Mouse (Mus musculus) T-helper 1 cell (primary cell): ENCODE data around the gene Gmeb2.

Source experiments
- in situ Hi-C: fragments of 300-600 bp; cut with MboI, MseI; formaldehyde crosslinking; loops from one replicate; pipeline ENCODE4 v1.15.1; 2025; ENCODE audit warnings: high pct_unique_total_duplicates

Gene Gmeb2

DNA sequence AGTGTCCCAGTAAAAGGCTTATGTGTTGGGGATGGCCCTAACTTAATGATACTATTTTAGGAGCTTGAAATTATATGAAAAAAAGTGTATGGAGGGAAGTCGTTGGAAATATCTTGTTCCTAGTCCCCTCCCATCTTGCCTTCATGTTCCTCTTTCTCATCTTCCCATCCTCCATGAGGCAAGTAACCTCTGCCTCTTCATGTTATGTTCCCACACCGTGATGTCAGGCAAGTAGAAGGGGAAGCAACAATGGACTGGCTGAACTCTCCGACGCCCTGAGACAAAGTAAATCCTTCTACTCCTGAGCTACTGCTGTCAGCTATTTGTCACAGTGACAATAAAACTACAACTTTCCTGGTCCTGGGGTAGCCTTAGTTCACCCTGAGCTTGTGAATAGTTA lies 13.2 kb downstream of the Gmeb2 start:
- in situ Hi-C loops: no loop called here

DNA sequence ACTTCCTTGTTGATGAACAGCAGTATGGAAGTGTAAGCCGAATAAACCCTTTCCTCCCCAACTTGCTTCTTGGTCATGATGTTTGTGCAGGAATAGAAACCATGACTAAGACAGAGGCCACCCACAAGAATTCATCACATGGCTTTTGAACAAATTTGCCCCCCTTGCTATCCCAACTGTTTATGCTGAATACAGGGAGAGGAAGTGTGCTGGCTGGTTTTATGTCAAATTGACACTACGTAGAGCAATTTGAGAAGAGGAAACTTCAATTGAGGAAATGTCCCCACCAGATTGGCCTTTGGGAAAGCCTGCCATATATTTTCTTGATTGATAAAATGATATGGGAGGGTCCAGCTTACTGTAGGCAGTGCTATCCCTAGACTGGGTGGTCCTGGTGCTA lies 14.0 kb downstream of the Gmeb2 start:
- in situ Hi-C loops: no loop called here

DNA sequence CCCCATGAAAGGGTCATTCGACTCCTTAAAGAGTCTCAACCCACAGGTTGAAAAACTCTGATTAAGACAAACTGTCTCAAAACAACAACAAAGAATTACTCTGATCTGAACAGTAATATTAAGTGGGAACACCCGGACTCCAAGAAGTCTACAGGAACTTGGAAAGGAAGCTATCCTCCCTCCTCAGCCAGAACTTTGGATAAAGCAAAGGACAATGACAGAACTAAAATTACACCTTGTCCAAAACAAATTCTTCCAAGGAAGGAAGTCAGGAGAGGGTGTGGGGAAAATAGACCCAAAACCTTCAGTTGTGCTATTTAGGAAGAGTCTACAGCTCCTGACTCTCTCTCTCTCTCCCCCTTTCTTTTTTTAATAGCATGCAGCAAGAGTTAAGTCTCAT lies 15.7 kb downstream of the Gmeb2 start:
- in situ Hi-C loops: no loop called here

DNA sequence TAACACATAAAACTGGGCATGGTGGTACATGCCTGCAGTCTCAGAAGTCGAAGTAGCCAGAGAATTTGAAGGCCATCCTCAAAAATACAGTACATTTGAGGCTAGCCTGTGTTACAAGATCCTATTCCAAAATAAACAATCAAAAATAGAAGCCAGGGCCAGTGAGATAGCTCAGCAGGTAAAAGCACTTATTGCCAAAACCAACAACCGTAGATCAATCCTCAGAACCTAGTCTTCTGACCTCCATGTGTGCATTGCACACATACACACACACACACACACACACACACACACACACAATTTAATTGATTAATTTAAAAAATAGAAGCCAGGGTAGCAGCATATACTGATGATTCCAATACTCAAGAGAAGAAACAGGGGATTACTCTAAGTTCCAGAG lies 21.0 kb downstream of the Gmeb2 start:
- in situ Hi-C loops: no loop called here

DNA sequence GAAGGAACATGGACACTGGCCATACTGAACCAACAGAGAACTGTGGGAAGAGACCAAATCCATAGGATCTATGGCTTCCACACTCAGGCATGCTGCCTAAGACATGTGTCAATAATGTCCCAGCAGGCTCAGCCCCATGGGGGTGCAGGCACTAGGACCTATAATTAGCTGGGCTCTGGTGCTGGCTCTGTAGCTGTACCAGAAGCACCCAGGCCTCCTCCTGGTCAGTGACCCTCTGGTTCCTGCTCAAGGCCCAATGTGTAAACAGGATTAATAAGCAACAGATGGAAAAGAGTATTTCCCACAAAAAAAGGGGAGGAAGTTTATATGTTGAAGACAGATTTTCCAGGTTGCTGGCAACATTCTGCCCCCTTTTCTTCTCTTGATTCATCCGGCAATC lies 34.6 kb downstream of the Gmeb2 start:
- in situ Hi-C loops: no loop called here

DNA sequence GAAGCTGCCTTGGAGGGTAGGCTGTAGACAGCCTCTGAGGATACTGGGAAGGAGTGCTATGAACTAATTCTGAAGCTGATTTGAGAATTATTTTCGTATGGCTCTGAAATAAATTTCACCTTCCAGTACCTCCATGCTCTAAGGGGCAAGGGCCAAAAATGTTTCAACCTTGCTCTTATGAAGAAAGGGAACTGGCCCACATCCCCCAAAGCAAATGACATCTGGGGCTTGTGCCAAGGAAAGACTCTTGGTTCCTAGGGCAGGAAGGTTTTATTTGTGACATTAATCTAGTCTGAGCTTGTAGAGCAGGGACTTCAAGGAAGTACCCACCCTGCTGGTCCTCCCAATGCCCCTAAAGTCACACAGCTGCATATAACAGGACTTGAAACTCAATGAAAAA lies 36.0 kb downstream of the Gmeb2 start:
- in situ Hi-C loops: no loop called here

DNA sequence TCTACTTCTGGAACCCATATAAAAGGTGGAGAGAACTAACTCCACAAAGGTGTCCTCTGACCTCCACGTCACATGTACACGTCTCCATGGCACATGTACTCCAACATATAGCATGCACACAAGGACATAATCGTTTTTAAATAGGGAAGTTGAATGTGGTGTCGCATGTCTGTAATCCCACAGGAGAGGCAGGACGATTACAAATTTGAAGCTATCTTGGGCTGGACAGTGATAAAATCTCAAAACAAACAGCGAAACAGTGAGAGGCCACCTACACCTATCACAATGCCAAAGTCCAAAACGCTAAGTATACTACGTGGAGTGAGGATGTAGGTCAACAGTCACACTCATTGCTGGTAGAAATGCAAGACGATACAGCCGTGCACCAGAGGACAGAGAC lies 38.6 kb downstream of the Gmeb2 start:
- in situ Hi-C loops: no loop called here

DNA sequence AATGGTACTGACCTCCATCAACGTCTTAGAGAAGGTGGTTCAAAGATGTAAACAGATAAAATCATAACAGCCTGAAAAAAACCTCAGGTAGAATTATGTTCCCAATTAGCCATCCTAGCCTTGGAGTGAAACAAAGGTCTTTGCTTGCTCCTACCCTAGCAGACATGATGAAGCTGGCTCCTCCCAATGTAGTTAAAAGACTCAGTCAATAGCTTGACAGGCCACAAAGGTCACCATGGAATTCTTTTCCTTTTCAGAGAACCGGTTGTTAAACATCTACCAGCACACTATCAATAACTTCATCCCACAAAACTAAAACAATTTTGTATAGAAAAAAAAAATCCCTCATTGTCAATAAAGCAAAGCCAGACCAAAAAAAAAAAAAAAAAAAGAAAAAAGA lies 42.8 kb downstream of the Gmeb2 start:
- in situ Hi-C loops: no loop called here

DNA sequence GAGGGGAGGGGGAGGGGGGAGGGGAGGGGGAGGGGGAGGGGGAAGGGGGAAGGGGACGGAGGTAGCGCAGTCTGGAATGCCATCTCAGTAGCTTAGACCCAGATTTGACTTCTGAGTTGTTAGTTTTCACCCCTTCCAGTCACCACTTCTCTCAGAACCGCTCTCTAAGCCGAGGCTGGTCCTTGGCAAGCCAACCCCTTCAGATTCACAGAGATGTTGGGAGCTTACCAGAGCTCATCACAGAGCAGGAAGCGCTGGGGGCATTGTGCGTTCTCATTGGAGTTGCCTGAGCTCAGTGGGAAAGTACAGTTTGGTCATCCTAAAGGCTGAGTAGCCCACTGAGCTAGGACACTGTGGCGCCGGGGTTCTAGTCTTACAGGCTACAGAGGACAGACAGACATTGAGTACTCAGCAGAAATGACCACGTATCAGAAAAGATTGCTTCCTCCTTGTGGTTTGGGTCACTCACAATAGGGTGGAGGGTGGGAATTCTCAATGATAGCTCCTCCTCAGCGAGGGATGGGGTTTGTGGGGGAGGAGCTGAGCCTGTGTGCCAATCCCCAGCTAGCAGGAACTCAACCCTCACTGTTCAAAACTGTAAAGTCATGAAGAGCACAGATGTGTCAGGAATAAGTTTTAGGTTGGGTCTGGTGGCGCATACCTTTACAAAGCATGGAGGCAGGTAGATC lies 44.0 kb downstream of the Gmeb2 start:
- in situ Hi-C loops: no loop called here

DNA sequence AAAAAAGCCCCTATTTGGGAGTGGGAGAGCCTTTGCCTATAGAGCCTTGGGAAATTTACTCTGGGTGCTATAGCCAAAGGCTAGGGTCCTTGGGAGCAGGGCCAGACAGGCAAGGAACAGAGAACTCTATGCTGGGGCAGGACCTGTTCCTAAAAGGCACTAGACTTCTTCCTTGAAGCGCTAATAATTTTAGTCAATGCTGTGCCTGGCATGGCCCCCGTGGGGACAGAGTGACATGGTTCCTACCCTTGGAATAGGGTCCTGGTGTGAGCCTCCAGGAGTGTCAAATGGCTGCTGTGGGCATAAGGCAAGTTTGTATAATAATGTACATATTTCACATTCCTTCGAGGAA lies 45.5 kb downstream of the Gmeb2 start:
- in situ Hi-C loops: no loop called here

DNA sequence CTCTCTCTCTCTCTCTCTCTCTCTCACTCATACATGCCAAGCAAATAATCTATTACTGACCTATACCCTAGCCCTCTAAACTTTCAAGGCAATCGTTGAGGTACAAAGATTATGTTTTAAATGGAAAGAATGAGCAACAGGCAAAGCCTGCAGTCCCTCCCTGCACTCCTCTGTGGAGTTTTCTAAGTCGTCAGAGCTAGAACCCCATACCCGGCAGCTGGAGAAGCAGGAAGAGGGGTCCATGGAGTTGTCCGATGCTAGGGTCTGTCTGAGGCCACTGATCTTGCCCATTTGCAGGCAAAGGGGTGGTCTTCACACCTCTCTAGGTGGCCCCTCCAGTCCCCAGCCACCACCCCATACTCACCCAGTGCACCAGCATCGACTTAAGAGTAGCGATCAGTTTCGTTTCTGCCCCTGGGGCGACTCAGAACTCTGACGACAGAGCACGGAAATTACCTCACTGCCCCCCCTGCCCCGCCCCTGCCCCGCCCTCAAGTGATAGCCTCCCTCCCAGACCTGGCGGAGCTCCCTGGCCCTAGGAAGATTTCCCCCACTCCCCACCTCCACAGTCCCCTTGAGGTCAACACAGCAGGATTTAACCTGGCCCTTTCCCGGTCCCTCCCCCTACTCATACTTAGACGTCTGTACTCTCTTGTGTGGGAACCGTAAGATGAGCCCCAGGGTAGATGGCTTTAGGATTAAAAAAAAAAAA lies 46.1 kb downstream of the Gmeb2 start, which contains the start of gene Helz2:
Gene Helz2, minus strand, starts transcription at position 426 of the 712 bp plus-strand sequence.
- in situ Hi-C loops: no loop called here

DNA sequence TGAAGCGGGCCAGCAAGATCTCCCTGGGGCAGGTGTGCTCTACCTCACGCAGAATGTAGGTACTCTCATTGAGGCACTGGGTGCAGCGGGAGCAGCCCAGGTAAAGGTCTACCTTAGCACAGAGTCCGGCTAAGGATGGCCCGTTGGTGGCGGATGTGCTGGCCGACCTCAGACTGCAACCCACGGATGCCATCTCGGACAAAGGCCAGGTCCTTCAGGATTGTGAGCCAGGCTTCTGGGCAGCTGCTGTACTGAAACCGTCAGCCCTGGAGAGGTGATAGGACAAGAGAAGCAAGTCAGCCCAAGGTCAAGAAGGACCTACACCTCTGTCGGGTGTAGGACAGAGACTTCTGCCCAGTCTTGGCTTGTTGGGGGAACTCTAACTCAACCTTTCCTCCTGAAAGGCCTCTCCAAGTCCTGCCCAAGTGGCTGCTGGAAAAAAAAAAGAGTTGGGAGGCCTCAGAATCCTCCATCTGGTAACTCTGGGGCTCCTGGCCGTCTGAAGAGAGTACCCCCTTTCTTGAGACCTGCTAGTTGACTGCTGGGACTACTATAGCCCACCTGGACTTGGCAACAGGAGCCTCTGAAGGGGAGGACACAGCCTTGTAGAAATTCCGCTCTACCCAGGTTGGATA lies 46.9 kb downstream of the Gmeb2 start:
- in situ Hi-C loops: no loop called here

DNA sequence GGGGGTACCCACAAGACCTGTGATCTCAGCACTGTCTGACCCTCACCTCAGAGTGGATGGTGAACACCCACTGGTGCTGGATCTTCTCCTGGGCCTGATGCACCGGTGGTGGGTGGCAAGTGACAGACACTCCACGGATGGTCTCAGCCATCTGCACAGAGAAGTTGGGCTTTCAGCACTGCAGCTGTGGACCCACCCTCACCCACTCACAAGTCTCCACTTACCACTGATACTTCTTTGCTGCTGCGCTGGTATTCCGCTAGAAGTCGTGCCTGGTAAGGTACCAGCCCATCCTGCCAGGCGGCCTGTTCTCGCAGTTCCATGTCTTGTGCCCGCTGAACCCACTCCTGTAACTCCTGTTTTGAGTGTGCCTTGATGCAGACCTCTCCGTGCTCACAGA lies 48.6 kb downstream of the Gmeb2 start:
- in situ Hi-C loops: no loop called here

DNA sequence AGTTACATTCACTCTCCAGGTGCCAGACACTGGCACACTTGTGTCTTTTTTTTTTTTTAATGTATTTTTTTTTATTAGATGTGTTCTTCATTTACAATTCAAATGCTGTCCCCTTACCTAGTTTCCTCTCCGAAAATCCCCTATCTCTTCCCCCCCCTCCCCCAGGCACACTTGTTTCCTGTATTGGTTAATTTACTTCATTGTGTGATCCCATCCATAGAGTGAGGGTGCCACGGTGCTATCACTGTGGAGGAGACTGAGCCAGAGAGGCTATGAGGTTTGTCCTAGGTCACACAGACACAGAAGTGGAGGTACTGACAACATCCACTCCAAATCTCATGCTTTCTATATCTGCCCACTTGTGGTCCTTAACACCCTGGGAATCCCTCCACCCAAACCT lies 49.0 kb downstream of the Gmeb2 start:
- in situ Hi-C loops: no loop called here

DNA sequence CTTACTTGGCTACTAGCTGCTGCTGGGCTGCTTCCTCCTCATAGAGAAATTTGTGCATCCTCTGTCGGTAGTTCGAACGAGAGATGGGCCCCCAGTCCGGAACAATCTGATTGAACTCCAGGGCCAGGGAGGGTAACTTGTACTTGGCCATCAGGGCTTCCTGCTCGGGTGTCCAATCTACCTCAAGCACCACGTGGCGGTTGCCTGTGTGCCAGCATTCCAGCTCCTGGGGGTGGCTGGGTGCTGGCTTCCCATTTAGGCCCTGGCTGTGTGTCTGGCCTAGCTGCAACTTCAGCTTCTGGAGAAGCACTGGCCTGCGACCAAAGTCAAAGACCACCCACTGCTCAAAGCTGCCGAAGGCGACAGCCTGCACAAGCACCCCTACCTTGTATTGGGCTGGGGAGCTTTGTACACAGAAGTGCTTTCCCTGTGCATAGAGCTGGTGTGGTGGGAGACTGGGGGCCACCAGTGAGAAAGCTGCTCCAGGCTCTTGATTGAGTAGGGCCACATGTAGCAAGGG lies 49.7 kb downstream of the Gmeb2 start:
- in situ Hi-C loops: no loop called here

DNA sequence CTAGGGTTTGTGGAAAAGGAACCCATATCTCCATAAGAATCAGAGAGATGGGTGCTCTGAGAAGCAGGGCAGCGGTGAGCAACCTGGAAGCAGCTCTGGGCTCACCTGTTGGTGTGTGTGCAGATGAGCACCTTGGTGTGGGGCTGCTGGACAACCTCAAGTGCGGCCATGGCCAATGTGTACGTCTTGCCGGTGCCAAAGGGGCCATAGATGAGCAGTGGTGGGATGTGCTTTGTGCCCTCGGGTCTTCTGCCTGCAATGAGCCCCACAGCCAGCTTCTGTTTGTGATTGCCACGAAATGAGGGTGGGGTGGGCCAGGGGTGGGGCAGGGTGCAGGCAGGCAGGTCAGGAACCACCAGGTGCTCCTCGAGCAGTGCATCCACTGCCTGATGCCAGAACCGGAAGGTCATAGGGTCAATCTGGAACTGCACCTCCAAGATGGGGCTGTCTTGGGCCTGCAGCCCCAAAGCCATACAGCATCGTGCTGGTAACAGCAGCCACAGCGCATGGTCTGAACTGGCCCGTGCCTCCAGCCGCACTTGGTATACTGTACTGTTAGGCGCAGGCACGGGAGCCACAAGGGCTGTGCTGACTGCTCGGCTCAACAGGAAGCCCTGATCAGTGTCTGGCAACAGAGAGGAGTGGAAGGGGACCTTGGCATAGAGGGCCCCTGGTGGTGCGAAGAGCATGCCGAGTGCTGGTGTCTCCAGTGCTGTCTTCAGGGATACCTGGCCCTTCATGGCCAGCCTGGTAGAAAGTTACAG lies 50.4 kb downstream of the Gmeb2 start:
- in situ Hi-C loops: no loop called here

DNA sequence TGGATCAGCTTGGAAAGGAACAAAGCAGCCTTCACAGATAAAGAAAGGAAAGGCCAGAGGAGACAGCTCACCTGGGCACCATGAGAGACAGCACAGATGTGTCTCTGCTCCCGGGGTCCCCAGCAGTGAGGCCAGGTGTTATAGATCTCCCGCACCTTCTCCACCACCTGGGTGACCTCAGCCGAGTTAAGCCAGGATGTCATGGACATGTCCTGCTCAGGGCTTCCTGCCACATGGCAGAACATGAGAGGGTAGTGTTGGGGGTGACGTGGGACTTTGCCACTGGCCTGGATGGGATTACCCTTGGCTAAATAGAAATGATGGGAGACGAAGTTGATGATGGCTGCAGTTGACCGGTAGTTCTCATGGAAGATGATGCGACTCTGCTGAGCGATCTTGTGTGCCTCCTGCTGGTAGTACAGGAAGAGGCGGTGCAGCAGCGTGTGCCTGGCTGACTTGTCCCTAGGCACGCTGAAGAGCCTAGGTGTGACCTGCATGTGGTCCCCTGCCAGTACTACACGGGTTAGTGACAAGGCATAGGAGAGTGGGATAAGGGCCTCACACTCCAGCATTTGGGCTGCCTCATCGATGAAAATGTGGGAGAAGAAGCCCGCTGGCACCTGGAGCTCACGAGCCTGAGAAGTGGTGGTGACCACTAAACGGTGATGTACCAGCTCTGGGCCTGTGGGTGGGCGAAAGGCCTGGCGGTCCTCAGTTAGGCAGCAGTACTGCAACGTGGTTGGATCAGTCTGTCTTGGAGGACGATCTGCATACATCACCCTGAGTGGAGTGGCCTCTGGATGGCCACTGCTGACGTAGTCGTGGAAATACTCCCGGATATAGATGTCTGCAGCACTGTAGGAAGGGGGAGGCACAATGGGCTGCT lies 51.9 kb downstream of the Gmeb2 start:
- in situ Hi-C loops: no loop called here

DNA sequence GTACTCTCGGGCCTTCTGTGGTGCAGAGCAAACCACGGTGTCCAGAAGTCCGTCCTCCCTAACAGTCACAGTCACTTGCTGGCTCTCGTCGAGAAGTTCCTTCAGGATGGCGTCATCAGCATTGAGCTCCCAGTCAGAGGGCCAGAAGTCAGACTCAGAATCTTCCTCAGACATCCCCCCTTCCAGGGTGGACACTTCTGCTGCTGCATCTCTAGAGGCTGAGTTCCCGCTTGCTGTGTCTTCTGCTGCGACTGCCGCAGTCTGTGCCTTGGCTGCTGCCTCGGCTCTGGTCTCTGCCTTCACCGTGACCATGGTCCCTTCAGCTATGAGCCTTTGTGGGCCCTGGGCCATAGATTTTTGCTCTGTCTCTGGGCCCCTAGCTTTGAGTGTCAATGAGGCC lies 53.2 kb downstream of the Gmeb2 start:
- in situ Hi-C loops: no loop called here

DNA sequence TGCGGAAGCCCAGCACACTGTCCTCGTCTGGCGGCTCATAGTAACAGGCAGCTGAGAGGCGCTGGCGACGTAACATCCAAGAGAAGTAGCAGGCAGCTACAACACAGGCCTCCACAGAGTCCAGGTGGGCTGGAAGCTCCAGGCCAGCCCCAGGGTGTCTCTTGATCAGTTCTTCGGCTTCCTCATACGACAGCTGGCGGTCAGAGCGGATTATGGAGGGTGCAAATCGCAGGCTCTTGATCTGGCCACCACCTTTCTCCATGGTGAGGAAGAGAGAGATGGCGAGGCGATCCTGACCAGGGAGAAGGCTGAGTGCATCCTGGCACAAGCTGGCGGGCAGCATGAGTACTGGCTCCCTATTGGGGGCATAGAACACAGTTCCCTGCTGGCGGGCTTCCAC lies 54.4 kb downstream of the Gmeb2 start:
- in situ Hi-C loops: no loop called here

DNA sequence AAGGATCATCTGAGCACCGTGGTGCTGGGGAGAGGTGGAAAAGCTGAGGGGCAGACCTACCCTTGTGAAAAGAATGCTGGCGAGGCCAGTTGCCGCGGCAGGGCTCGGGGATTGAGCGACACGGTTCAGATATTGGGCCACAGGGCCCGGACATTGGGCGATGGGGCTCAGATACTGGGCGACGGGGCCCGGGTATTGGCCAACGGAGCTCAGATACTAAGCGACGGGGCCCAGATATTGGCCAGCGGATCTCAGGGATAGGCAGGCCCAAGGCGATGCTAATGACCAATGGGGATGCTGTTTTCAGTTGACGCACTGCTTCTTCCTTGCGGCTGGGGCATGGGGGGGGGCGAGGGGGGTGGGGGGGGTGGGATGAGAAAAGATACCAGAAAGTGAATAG lies 56.7 kb downstream of the Gmeb2 start:
- in situ Hi-C loops: no loop called here

DNA sequence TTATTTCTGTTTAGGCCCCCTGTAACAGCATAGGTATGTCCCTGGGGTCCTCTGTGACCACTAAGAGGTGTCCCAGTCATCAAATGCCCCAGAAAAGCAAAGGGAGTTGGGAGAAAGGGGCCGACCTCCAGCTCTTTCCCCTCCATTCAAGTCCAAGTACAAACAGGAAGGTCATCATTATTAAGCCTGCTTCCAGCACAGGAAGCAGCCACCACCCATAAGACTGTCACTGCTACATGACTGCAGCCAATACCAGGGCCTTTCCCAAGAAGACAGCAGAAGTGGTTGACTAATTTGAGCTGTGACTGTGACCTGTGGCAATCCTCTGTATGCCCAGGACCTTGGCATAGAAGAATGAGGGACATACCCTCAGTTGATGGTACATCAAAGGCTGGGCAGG lies 59.5 kb downstream of the Gmeb2 start:
- in situ Hi-C loops: no loop called here
